ENCODE assay signal across 7 mouse cellular contexts in the genomic region with DNA sequence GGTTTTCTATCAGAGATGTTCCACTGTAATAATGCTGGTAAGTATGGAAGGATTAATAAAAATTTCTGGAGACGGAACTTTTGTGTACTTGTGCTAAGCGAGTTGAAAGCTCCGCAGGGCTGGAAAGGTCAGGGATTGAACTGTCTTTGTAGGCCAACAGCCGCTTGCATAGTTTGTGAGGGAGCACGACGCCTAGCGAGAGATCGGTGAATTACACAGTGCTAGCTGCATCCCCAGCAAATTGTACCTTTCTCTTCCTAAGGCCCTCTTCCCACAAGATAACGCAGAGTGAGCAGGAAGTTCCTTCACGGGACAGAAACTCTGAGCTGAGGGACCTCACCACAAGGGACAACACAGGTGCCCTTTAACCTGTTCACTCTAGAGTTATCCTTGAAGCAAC. TPM values are rescaled to one million over a fixed set of nuclear protein-coding genes. Genes with fewer than 3 reads are reported as not detected.
DNase-seq lines count a peak whose midpoint lies in the region; ATAC-seq and TF ChIP-seq lines count a peak whose summit lies in the region.

No protein-coding gene starts in this region.

- WGBS in embryonic facial prominence, embryonic 12.5 days = 1% methylated on average over 10 of the region's 10 CpGs
- WGBS in kidney, adult 2 months = 2% methylated on average over 10 of the region's 10 CpGs
- 3% methylated on average over 10 of the region's 10 CpGs for WGBS in limb, embryonic 12.5 days
- under 1% methylated on average over 10 of the region's 10 CpGs for WGBS in midbrain, embryonic 15.5 days
- WGBS in spleen, adult 2 months = 2% methylated on average over 10 of the region's 10 CpGs

- 0 out of 2 replicates have a peak overlapping the region, but pooled peaks have one; percentile 56 for H3K9ac ChIP-seq in embryonic facial prominence, embryonic 12.5 days
- 0 out of 2 replicates have a peak overlapping the region, but pooled peaks have one; percentile 67 for H3K9ac ChIP-seq in limb, embryonic 12.5 days (replicated peaks)
- peak overlapping the region; percentile 86; the same call in 1 of the 2 replicates for H3K9ac ChIP-seq in midbrain, embryonic 15.5 days

- no peaks in the 10 kb centered on the region for H3K27me3 ChIP-seq in embryonic facial prominence, embryonic 12.5 days
- no peaks in the 10 kb centered on the region for H3K27me3 ChIP-seq in kidney, adult 2 months (replicated peaks; ENCODE audit: control insufficient read depth, insufficient read depth, low read length)
- no peaks in the 10 kb centered on the region for H3K27me3 ChIP-seq in limb, embryonic 12.5 days
- H3K27me3 ChIP-seq in midbrain, embryonic 15.5 days (replicated peaks) = no peaks in the 10 kb centered on the region
- H3K27me3 ChIP-seq in spleen, adult 2 months (ENCODE audit: control insufficient read depth, insufficient read depth, low read length) = no peaks in the 10 kb centered on the region

- no peak for TF ChIP-seq POLR2A in kidney, adult 2 months (IDR thresholded peaks at IDR 0.05; ENCODE audit: low read depth, low read length)
- no peak for TF ChIP-seq POLR2A in spleen, adult 2 months (IDR thresholded peaks at IDR 0.05; ENCODE audit: low read depth, low read length)

- peak overlapping the region; percentile 89 for H3K4me2 ChIP-seq in embryonic facial prominence, embryonic 12.5 days (replicated peaks)
- H3K4me2 ChIP-seq in limb, embryonic 12.5 days = peak overlapping the region; percentile 68
- peak overlapping the region; percentile 90 for H3K4me2 ChIP-seq in midbrain, embryonic 15.5 days

- peak; percentile 91 for DNase-seq in adrenal gland, postnatal 14 days
- peak; percentile 88 to 94 for DNase-seq in heart, adult 18-20 months
- DNase-seq in kidney, adult 2 months = peak; percentile 93
- DNase-seq in spleen, adult 2 months (ENCODE audit: low read depth in 1 of 2, low spot score in 2 of 2) = peak; percentile 73 to 82

- ATAC-seq in embryonic facial prominence, embryonic 12.5 days (ENCODE audit: insufficient number of reproducible peaks, insufficient read depth, low FRiP score, low TSS enrichment) = no peak
- ATAC-seq in limb, embryonic 12.5 days (ENCODE audit: insufficient number of reproducible peaks, insufficient read depth, low FRiP score, low TSS enrichment, low read depth) = no peak
- ATAC-seq in midbrain, embryonic 15.5 days (replicated peaks) = peak; percentile 18; the same call in 1 of the 2 replicates

- H3K36me3 ChIP-seq in embryonic facial prominence, embryonic 12.5 days = peaks cover 15% of the 10 kb centered on the region
- H3K36me3 ChIP-seq in kidney, adult 2 months (ENCODE audit: control insufficient read depth, insufficient read depth, low read length) = peaks cover 3% of the 10 kb centered on the region
- H3K36me3 ChIP-seq in limb, embryonic 12.5 days = peaks cover 27% of the 10 kb centered on the region
- peaks cover 16% of the 10 kb centered on the region; the same call in 1 of the 2 replicates for H3K36me3 ChIP-seq in midbrain, embryonic 15.5 days (replicated peaks)
- H3K36me3 ChIP-seq in spleen, adult 2 months (ENCODE audit: control insufficient read depth, insufficient read depth, low read length) = peaks cover 5% of the 10 kb centered on the region

- H3K4me3 ChIP-seq in embryonic facial prominence, embryonic 12.5 days = peak overlapping the region; percentile 57
- peak overlapping the region; percentile 92 for H3K4me3 ChIP-seq in kidney, adult 2 months (ENCODE audit: insufficient read depth, low read depth, low read length)
- H3K4me3 ChIP-seq in limb, embryonic 12.5 days (replicated peaks) = peak overlapping the region; percentile 57
- peak overlapping the region; percentile 58 for H3K4me3 ChIP-seq in midbrain, embryonic 15.5 days
- H3K4me3 ChIP-seq in spleen, adult 2 months (ENCODE audit: extremely low read depth, insufficient read depth, insufficient read length) = peak overlapping the region; percentile 80

- peak; percentile 97 for TF ChIP-seq CTCF in kidney, adult 2 months (conservative IDR thresholded peaks at IDR 0.05; ENCODE audit: insufficient read depth, insufficient read length, low read depth, low read length)
- TF ChIP-seq CTCF in spleen, adult 2 months (IDR thresholded peaks at IDR 0.05; ENCODE audit: extremely low read depth, insufficient read depth, insufficient read length, insufficient replicate concordance) = peak; percentile 69; the same call in 1 of the 2 replicates

- no peak overlapping the region for H3K27ac ChIP-seq in embryonic facial prominence, embryonic 12.5 days
- no peak overlapping the region for H3K27ac ChIP-seq in kidney, adult 2 months (ENCODE audit: insufficient read depth, low read depth, low read length)
- H3K27ac ChIP-seq in limb, embryonic 12.5 days = no peak overlapping the region
- peak overlapping the region; percentile 90; the same call in 1 of the 2 replicates for H3K27ac ChIP-seq in midbrain, embryonic 15.5 days
- H3K27ac ChIP-seq in spleen, adult 2 months (ENCODE audit: insufficient read depth, low read length) = no peak overlapping the region

- no peaks in the 10 kb centered on the region for H3K9me3 ChIP-seq in embryonic facial prominence, embryonic 12.5 days
- H3K9me3 ChIP-seq in limb, embryonic 12.5 days = no peaks in the 10 kb centered on the region
- no peaks in the 10 kb centered on the region for H3K9me3 ChIP-seq in midbrain, embryonic 15.5 days

- H3K4me1 ChIP-seq in embryonic facial prominence, embryonic 12.5 days = no peaks in the 10 kb centered on the region
- H3K4me1 ChIP-seq in kidney, adult 2 months (ENCODE audit: control insufficient read depth, insufficient read depth, low read length) = peaks cover 2% of the 10 kb centered on the region; the same call in 1 of the 2 replicates
- no peaks in the 10 kb centered on the region; the same call in 1 of the 2 replicates for H3K4me1 ChIP-seq in limb, embryonic 12.5 days (replicated peaks)
- H3K4me1 ChIP-seq in midbrain, embryonic 15.5 days = peaks cover 17% of the 10 kb centered on the region
- H3K4me1 ChIP-seq in spleen, adult 2 months (ENCODE audit: control insufficient read depth, insufficient read depth, insufficient read length) = peaks cover 2% of the 10 kb centered on the region; the same call in 1 of the 2 replicates

RNA-seq across cellular contexts. Expression of a gene that starts 0.9 kb away (rescaled TPM):
- 20.8 and 22.4 TPM in 2 replicates for total RNA-seq in adrenal gland, postnatal 14 days (2021)
- polyA plus RNA-seq in embryonic facial prominence, embryonic 12.5 days (2016; fragmentation: Nextera tagmentation; extraction: Ambion mirVana) = 25.0 and 27.9 TPM in 2 replicates
- 10 to 100 TPM; 28.6 to 33.1 TPM for total RNA-seq in heart, adult 18-20 months (2021)
- 24.3 and 50.8 TPM in 2 replicates for polyA plus RNA-seq in kidney, adult 2 months (2012; rRNA removed)
- 28.3 and 28.4 TPM in 2 replicates for polyA plus RNA-seq in limb, embryonic 12.5 days (2016; fragmentation: Nextera tagmentation; extraction: Ambion mirVana)
- 35.3 and 37.8 TPM in 2 replicates for polyA plus RNA-seq in midbrain, embryonic 15.5 days (2015; fragmentation: Nextera tagmentation; extraction: Ambion mirVana)
- 34.2 and 74.5 TPM in 2 replicates for polyA plus RNA-seq in spleen, adult 2 months (2012; rRNA removed)

RNA-seq across cellular contexts. Expression of a gene that starts 0.9 kb away (rescaled TPM):
- total RNA-seq in adrenal gland, postnatal 14 days (2021) = 1.2 and 1.7 TPM in 2 replicates
- 2.2 TPM in 2 replicates for polyA plus RNA-seq in embryonic facial prominence, embryonic 12.5 days (2016; fragmentation: Nextera tagmentation; extraction: Ambion mirVana)
- under 1 TPM; 0.42 to 0.51 TPM for total RNA-seq in heart, adult 18-20 months (2021)
- 0.20 and 0.37 TPM in 2 replicates for polyA plus RNA-seq in kidney, adult 2 months (2012; rRNA removed)
- polyA plus RNA-seq in limb, embryonic 12.5 days (2016; fragmentation: Nextera tagmentation; extraction: Ambion mirVana) = 2.7 and 3.0 TPM in 2 replicates
- polyA plus RNA-seq in midbrain, embryonic 15.5 days (2015; fragmentation: Nextera tagmentation; extraction: Ambion mirVana) = 2.8 and 2.9 TPM in 2 replicates
- polyA plus RNA-seq in spleen, adult 2 months (2012; rRNA removed) = 0.08 TPM in 1 of 2 replicates, not detected in the other

RNA-seq across cellular contexts. Expression of a gene that starts 31.5 kb away (rescaled TPM):
- 10.6 and 11.0 TPM in 2 replicates for total RNA-seq in adrenal gland, postnatal 14 days (2021)
- 35.4 and 36.1 TPM in 2 replicates for polyA plus RNA-seq in embryonic facial prominence, embryonic 12.5 days (2016; fragmentation: Nextera tagmentation; extraction: Ambion mirVana)
- 10 to 100 TPM; 26.0 to 34.4 TPM for total RNA-seq in heart, adult 18-20 months (2021)
- 0.57 and 1.1 TPM in 2 replicates for polyA plus RNA-seq in kidney, adult 2 months (2012; rRNA removed)
- polyA plus RNA-seq in limb, embryonic 12.5 days (2016; fragmentation: Nextera tagmentation; extraction: Ambion mirVana) = 35.6 and 37.5 TPM in 2 replicates
- 88.0 and 94.6 TPM in 2 replicates for polyA plus RNA-seq in midbrain, embryonic 15.5 days (2015; fragmentation: Nextera tagmentation; extraction: Ambion mirVana)
- 1.4 and 1.9 TPM in 2 replicates for polyA plus RNA-seq in spleen, adult 2 months (2012; rRNA removed)

Comparison
In these comparisons a context has a peak if more than half of its experiments do, and no peak if none do; other contexts are left out.
1. RNA of a gene that starts 31.5 kb away (polyA plus RNA-seq): 88.0 to 94.6 TPM in midbrain, embryonic 15.5 days, 35.4 to 36.1 TPM in embryonic facial prominence, embryonic 12.5 days and 35.6 to 37.5 TPM in limb, embryonic 12.5 days; 1.4 to 1.9 TPM in spleen, adult 2 months and 0.57 to 1.1 TPM in kidney, adult 2 months; every median in the first group is over 10 times any median in the second.
2. Peak in every context shown above with its lines, with median percentiles within 50 percentile points of each other: DNase-seq, H3K4me2 ChIP-seq, H3K4me3 ChIP-seq and H3K9ac ChIP-seq.